Mouse (Mus musculus): Measurements from ENCODE around the gene Lrriq4.

The Lrriq4 gene

GRCm38 (mm10) chr3:30644207-30644606, at the start of gene Lrriq4:
Gene Lrriq4 (plus strand): TSS chr3:30644507.
- no peak for DNase-seq

GRCm38 (mm10) chr3:30595111-30595832, 49.0 kb upstream of the Lrriq4 start:
- DNase-seq: peak; percentile 28 to 34

GRCm38 (mm10) chr3:30597271-30597670, 47.0 kb upstream of the Lrriq4 start:
- no peak for DNase-seq

GRCm38 (mm10) chr3:30599711-30600545, 44.4 kb upstream of the Lrriq4 start, which contains the start of gene Actrt3:
Gene Actrt3 (minus strand): TSS chr3:30599939.
- peak; percentile 22 to 31 for DNase-seq

GRCm38 (mm10) chr3:30600717-30601116, 43.6 kb upstream of the Lrriq4 start:
- peak; percentile 17 to 29 for DNase-seq

GRCm38 (mm10) chr3:30601175-30601574, 43.1 kb upstream of the Lrriq4 start:
- peak; percentile 87 to 91 for DNase-seq

- DNase-seq: no peak
Measured at GRCm38 (mm10) chr3:30601610-30602064, 42.7 kb upstream of the Lrriq4 start.

- DNase-seq: peak; percentile 97
Measured at GRCm38 (mm10) chr3:30602065-30602739, 42.1 kb upstream of the Lrriq4 start, which contains the start of gene Mynn. Gene Mynn (plus strand): TSS chr3:30602065.

- DNase-seq: peak in 1 of 2 experiments; percentile 71
Measured at GRCm38 (mm10) chr3:30602740-30603098, 41.6 kb upstream of the Lrriq4 start.

GRCm38 (mm10) chr3:30603256-30603655, 41.1 kb upstream of the Lrriq4 start:
- no peak for DNase-seq

GRCm38 (mm10) chr3:30608999-30609398, 35.3 kb upstream of the Lrriq4 start:
- no peak for DNase-seq

GRCm38 (mm10) chr3:30610930-30611329, 33.4 kb upstream of the Lrriq4 start:
- no peak for DNase-seq

- no peak for DNase-seq
Measured at GRCm38 (mm10) chr3:30620132-30620531, 24.2 kb upstream of the Lrriq4 start.

- no peak for DNase-seq
Measured at GRCm38 (mm10) chr3:30633681-30634080, 10.6 kb upstream of the Lrriq4 start.

GRCm38 (mm10) chr3:30635629-30636028, 8.7 kb upstream of the Lrriq4 start:
- DNase-seq: no peak

GRCm38 (mm10) chr3:30646761-30647160, 2.5 kb downstream of the Lrriq4 start:
- no peak for DNase-seq

- peak; percentile 37 to 67 for DNase-seq
Measured at GRCm38 (mm10) chr3:30647440-30648090, 3.3 kb downstream of the Lrriq4 start, which contains the start of gene Lrrc34. Gene Lrrc34 (minus strand): TSS chr3:30647869.

GRCm38 (mm10) chr3:30648466-30648865, 4.2 kb downstream of the Lrriq4 start:
- no peak for DNase-seq

- peak; percentile 19 to 40 for DNase-seq
Measured at GRCm38 (mm10) chr3:30650062-30650841, 5.9 kb downstream of the Lrriq4 start.

GRCm38 (mm10) chr3:30655937-30656336, 11.6 kb downstream of the Lrriq4 start:
- DNase-seq: no peak

GRCm38 (mm10) chr3:30658486-30658885, 14.2 kb downstream of the Lrriq4 start:
- DNase-seq: no peak

- no peak for DNase-seq
Measured at GRCm38 (mm10) chr3:30683190-30683589, 38.9 kb downstream of the Lrriq4 start.

Measured in lung, adult 18-20 months (tissue).